Mouse (Mus musculus) CH12.LX (cell line): ENCODE results near the gene Thrb. TPM values are rescaled to one million over a fixed set of nuclear protein-coding genes. Genes with fewer than 3 reads are reported as not detected.

Experiments
- DNase-seq: peaks from one replicate; pipeline ENCODE4 v3.0.0-alpha.2; 2013; ENCODE audit errors: extremely low read depth
- H3K27ac ChIP-seq: 2 replicates; pipeline ENCODE4 v1.5.1; 2012; ENCODE audit warnings: low read depth, mild to moderate bottlenecking, control low read depth, moderate library complexity; ENCODE audit not compliant: insufficient read depth
- H3K27me3 ChIP-seq: replicated peaks from 2 replicates; pipeline ENCODE3; 2012; ENCODE audit warnings: inconsistent platforms
- H3K36me3 ChIP-seq, 2 experiments: replicated peaks in 1 of 2; 2 replicates each; pipeline versions ENCODE3 to v1.6.1; 2012; ENCODE audit warnings: inconsistent platforms in 1 of 2, low read length in 1 of 2, mild to moderate bottlenecking in 1 of 2, mixed read lengths in 1 of 2, moderate library complexity in 1 of 2; ENCODE audit not compliant: control insufficient read depth in 1 of 2, insufficient read depth in 1 of 2
- H3K4me1 ChIP-seq, 2 experiments: 2 replicates each; pipeline ENCODE4 v1.6.1; 2012; ENCODE audit warnings: inconsistent platforms in 1 of 2, moderate library complexity in 1 of 2; ENCODE audit not compliant: insufficient read depth in 2 of 2, control insufficient read depth in 1 of 2
- H3K4me2 ChIP-seq: 2 replicates; pipeline ENCODE4 v1.6.1; 2012; ENCODE audit warnings: low read depth, mild to moderate bottlenecking, control low read depth; ENCODE audit not compliant: poor library complexity, insufficient read depth, severe bottlenecking
- H3K4me3 ChIP-seq, 3 experiments: fragments of 150-350 bp in 1 of 3; sonication (generic) in 1 of 3; replicated peaks in 1 of 3; 2 replicates each; pipeline versions ENCODE3 to v1.5.1; 2011 to 2012; ENCODE audit warnings: low read depth in 2 of 3, low read length in 2 of 3, mild to moderate bottlenecking in 2 of 3, moderate library complexity in 2 of 3, control low read depth in 1 of 3, improper control_type of control experiment in 1 of 3, inconsistent platforms in 1 of 3, mixed read lengths in 1 of 3; ENCODE audit not compliant: poor library complexity in 1 of 3
- H3K79me2 ChIP-seq: replicated peaks from 2 replicates; pipeline ENCODE4 v1.6.1; 2012; ENCODE audit warnings: mild to moderate bottlenecking, moderate library complexity; ENCODE audit not compliant: control insufficient read depth, poor library complexity, insufficient read depth, severe bottlenecking; ENCODE audit errors: extremely low read depth
- H3K9ac ChIP-seq: 2 replicates; pipeline ENCODE4 v1.6.1; 2012; ENCODE audit warnings: low read depth, mild to moderate bottlenecking, control low read depth, moderate library complexity; ENCODE audit not compliant: insufficient read depth
- H3K9me3 ChIP-seq: replicated peaks from 2 replicates; pipeline ENCODE3; 2012; ENCODE audit warnings: low read length, inconsistent platforms, mixed read lengths
- BHLHE40 ChIP-seq: IDR thresholded peaks from 2 replicates; pipeline ENCODE4 v1.6.1; 2011; ENCODE audit warnings: mild to moderate bottlenecking, low read depth, low read length, improper control_type of control experiment
- CHD1 ChIP-seq: IDR thresholded peaks from 2 replicates; pipeline ENCODE4 v1.6.1; 2012; ENCODE audit warnings: low read depth, low read length, improper control_type of control experiment, inconsistent platforms
- CTCF ChIP-seq, 2 experiments: IDR thresholded peaks in 1 of 2; conservative IDR thresholded peaks in 1 of 2; 2 replicates each; pipeline ENCODE4 v1.5.1; 2011 to 2012; ENCODE audit warnings: low read depth in 2 of 2, low read length in 2 of 2, improper control_type of control experiment in 1 of 2, inconsistent platforms in 1 of 2, mild to moderate bottlenecking in 1 of 2, moderate library complexity in 1 of 2
- E2F4 ChIP-seq: IDR thresholded peaks from 2 replicates; pipeline ENCODE4 v1.6.1; 2011; ENCODE audit warnings: low read depth, low read length, improper control_type of control experiment; ENCODE audit not compliant: insufficient replicate concordance
- EP300 ChIP-seq: IDR thresholded peaks from 2 replicates; pipeline ENCODE4 v1.6.1; 2011; ENCODE audit warnings: low read length, improper control_type of control experiment
- GABPA ChIP-seq: IDR thresholded peaks from 2 replicates; pipeline ENCODE4 v1.6.1; 2012; ENCODE audit warnings: low read depth, low read length, improper control_type of control experiment, inconsistent platforms; ENCODE audit not compliant: insufficient replicate concordance
- HCFC1 ChIP-seq: IDR thresholded peaks from 2 replicates; pipeline ENCODE4 v1.6.1; 2012; ENCODE audit warnings: low read depth, mild to moderate bottlenecking, inconsistent platforms, low read length, improper control_type of control experiment
- JUN ChIP-seq: IDR thresholded peaks from 2 replicates; pipeline ENCODE4 v1.6.1; 2011; ENCODE audit warnings: low read depth, mild to moderate bottlenecking, low read length, improper control_type of control experiment, moderate library complexity; ENCODE audit not compliant: insufficient read depth
- JUND ChIP-seq: conservative IDR thresholded peaks from 2 replicates; pipeline ENCODE4 v1.6.1; 2011; ENCODE audit warnings: low read depth, low read length, improper control_type of control experiment
- MAX ChIP-seq: IDR thresholded peaks from 2 replicates; pipeline ENCODE4 v1.6.1; 2011; ENCODE audit warnings: low read length, improper control_type of control experiment
- MEF2A ChIP-seq: IDR thresholded peaks from 2 replicates; pipeline ENCODE4 v1.6.1; 2014; ENCODE audit warnings: low read depth, mild to moderate bottlenecking, inconsistent platforms, low read length, improper control_type of control experiment, borderline replicate concordance
- MYC ChIP-seq: IDR thresholded peaks from 2 replicates; pipeline ENCODE4 v1.6.1; 2011; ENCODE audit warnings: low read depth, mild to moderate bottlenecking, improper control_type of control experiment, low read length
- NELFE ChIP-seq: IDR thresholded peaks from 2 replicates; pipeline ENCODE4 v1.6.1; 2011; ENCODE audit warnings: low read depth, low read length, improper control_type of control experiment
- RAD21 ChIP-seq: IDR thresholded peaks from 2 replicates; pipeline ENCODE4 v1.6.1; 2011; ENCODE audit warnings: low read depth, mild to moderate bottlenecking, low read length, improper control_type of control experiment, moderate library complexity
- RCOR1 ChIP-seq: conservative IDR thresholded peaks from 2 replicates; pipeline ENCODE4 v1.6.1; 2012; ENCODE audit warnings: low read depth, mild to moderate bottlenecking, inconsistent platforms, low read length, improper control_type of control experiment
- SMC3 ChIP-seq: IDR thresholded peaks from 2 replicates; pipeline ENCODE4 v1.6.1; 2011; ENCODE audit warnings: low read depth, low read length, improper control_type of control experiment
- TCF12 ChIP-seq: IDR thresholded peaks from 2 replicates; pipeline ENCODE4 v1.6.1; 2014; ENCODE audit warnings: low read depth, mild to moderate bottlenecking, inconsistent platforms, low read length, improper control_type of control experiment
- USF2 ChIP-seq: conservative IDR thresholded peaks from 2 replicates; pipeline ENCODE4 v1.6.1; 2011; ENCODE audit warnings: low read depth, low read length, improper control_type of control experiment
- ZC3H11A ChIP-seq: IDR thresholded peaks from 2 replicates; pipeline ENCODE4 v1.6.1; 2012; ENCODE audit warnings: low read depth, mild to moderate bottlenecking, inconsistent platforms, low read length, improper control_type of control experiment
- ZKSCAN1 ChIP-seq: IDR thresholded peaks from 2 replicates; pipeline ENCODE4 v1.6.1; 2012; ENCODE audit warnings: low read depth, inconsistent platforms, low read length, improper control_type of control experiment, borderline replicate concordance
- ZMIZ1 ChIP-seq: IDR thresholded peaks from 2 replicates; pipeline ENCODE4 v1.6.1; 2012; ENCODE audit warnings: low read depth, mild to moderate bottlenecking, inconsistent platforms, low read length, improper control_type of control experiment
- ZNF384 ChIP-seq: IDR thresholded peaks from 2 replicates; pipeline ENCODE4 v1.6.1; 2012; ENCODE audit warnings: low read depth, low read length, improper control_type of control experiment, inconsistent platforms
- dilution Hi-C: fragments of 300-500 bp; cut with MboI; formaldehyde crosslinking; loops from 2 replicates; pipeline ENCODE4 v1.14.3; 2020; ENCODE audit warnings: low sequenced_read_pairs; ENCODE audit not compliant: extremely low pct_unique_long_range_greater_than_20kb, extremely low pct_ligation_motif_present
- in situ Hi-C: fragments of 300-500 bp; cut with MboI; formaldehyde crosslinking; loops from 3 replicates; pipeline ENCODE4 v1.14.3; 2019; ENCODE audit warnings: low sequenced_read_pairs, low pct_ligation_motif_present, low pct_unique_long_range_greater_than_20kb, mixed read lengths
- polyA plus RNA-seq: library from polyadenylated mRNA; unstranded; fragments of >175 nt; gene quantifications from 2 replicates; pipeline ENCODE4 v1.2.1, GENCODE M21; 2012; ENCODE audit warnings: low read depth; ENCODE audit not compliant: insufficient read length
- total RNA-seq, 2 experiments: library from RNA; depleted of rRNA; stranded (reverse); fragments of 300-350 nt in 1 of 2; fragments of >200 nt in 1 of 2; gene quantifications; 2 replicates each; pipeline ENCODE4 v1.2.3; 2012 to 2014

Thrb gene
- total and polyA plus RNA-seq, 3 experiments = 0.56 to 1.6 (median 0.60) TPM

DNA sequence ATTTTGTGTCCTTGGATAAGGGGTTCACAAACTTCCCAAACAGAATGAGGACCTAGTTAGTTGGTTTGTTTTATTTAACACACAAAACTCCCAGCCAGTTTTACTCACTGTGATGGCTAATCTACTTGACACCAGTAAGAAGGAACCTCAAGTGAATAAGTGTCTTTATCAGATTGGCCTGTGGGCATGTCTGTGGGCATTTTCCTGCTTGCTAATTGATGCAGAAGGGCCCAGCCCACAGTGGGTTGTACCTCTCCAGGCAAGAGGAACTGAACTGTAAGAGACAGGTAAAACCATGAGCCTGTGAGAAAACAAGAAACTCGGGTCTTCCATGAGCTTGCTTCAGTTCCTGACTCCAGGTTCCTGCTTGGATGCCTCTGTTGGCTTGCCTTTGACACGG is 215.9 kb downstream of the Thrb start:
- H3K9me3 ChIP-seq = no peaks in the 10 kb centered on the region
- dilution Hi-C loops (no loop called here), in situ Hi-C loops (no loop called here)
- H3K4me2 ChIP-seq = no peak overlapping the region
- H3K4me3 ChIP-seq = no peak overlapping the region
- no peak overlapping the region for H3K27ac ChIP-seq
- H3K4me1 ChIP-seq = peaks cover 0 to 3% of the 10 kb centered on the region in 2 experiments; a peak in 1 of 4 replicates
- DNase-seq = no peak
- no peak overlapping the region for H3K9ac ChIP-seq
- TF ChIP-seq HCFC1 (no peak), E2F4 (no peak), EP300 (no peak), JUN (no peak), TCF12 (no peak), MAX (no peak), JUND (no peak), NELFE (no peak), RAD21 (no peak), ZMIZ1 (no peak), USF2 (no peak), ZC3H11A (no peak), CTCF (conservative IDR thresholded peaks at IDR 0.05 in 1 of 2, IDR thresholded peaks at IDR 0.05 in 1 of 2; ENCODE audit: low read depth in 2 of 2, low read length in 2 of 2) (no peak), GABPA (no peak), RCOR1 (no peak), CHD1 (no peak), ZKSCAN1 (no peak), ZNF384 (no peak), SMC3 (no peak)
- TF ChIP-seq, all 38 proteins: peak for 0
- no peaks in the 10 kb centered on the region for H3K79me2 ChIP-seq
- H3K27me3 ChIP-seq = no peaks in the 10 kb centered on the region
- H3K36me3 ChIP-seq = no peaks in the 10 kb centered on the region

DNA sequence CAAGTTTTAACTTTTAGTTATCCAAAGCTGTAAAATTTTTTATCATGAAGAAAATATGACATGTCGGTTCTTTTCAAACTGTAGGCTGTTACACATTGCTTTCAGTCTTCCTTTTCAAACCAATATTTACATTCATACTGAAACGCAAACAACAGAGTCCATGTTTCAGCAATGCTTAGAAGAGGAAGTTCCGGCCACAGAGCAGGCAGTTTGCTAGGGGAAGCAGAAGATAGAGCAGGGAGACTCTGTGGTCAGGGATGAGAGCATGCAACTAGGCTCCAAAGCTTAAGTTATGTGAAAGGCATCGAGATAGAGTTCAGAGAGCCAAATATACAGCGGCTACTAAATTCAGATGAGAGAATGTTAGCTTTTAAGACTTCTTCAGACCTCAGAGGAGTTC is 219.4 kb downstream of the Thrb start:
- DNase-seq = no peak
- H3K79me2 ChIP-seq = no peaks in the 10 kb centered on the region
- no peaks in the 10 kb centered on the region for H3K4me1 ChIP-seq
- no peaks in the 10 kb centered on the region for H3K9me3 ChIP-seq
- dilution Hi-C loops = no loop called here
- H3K27me3 ChIP-seq = no peaks in the 10 kb centered on the region
- no peak for TF ChIP-seq JUN
- TF ChIP-seq JUND = no peak
- TF ChIP-seq ZC3H11A = no peak
- no peak for TF ChIP-seq MYC
- no peak for TF ChIP-seq MEF2A
- no peak for TF ChIP-seq BHLHE40
- no peak overlapping the region for H3K4me3 ChIP-seq
- H3K4me2 ChIP-seq = no peak overlapping the region
- no peak overlapping the region for H3K9ac ChIP-seq
- H3K36me3 ChIP-seq = no peaks in the 10 kb centered on the region
- no peak overlapping the region for H3K27ac ChIP-seq
- in situ Hi-C loops = no loop called here
